Mouse (Mus musculus) CH12.LX (cell line): Measurements from ENCODE around the gene Sp140.
"Not testable (repeated sequence)": the region's sequence is repeated elsewhere in the genome, so short reads cannot be mapped to it uniquely, and the experiment has no call there.

Source experiments
- HCFC1 ChIP-seq: IDR thresholded peaks from 2 replicates; pipeline ENCODE4 v1.6.1; 2012; ENCODE audit warnings: low read depth, mild to moderate bottlenecking, inconsistent platforms, low read length, improper control_type of control experiment
- POLR2A ChIP-seq: IDR thresholded peaks from 2 replicates; pipeline ENCODE4 v1.6.1; 2011; ENCODE audit warnings: low read depth, mild to moderate bottlenecking, improper control_type of control experiment, low read length
- SMC3 ChIP-seq: IDR thresholded peaks from 2 replicates; pipeline ENCODE4 v1.6.1; 2011; ENCODE audit warnings: low read depth, low read length, improper control_type of control experiment
- TBP ChIP-seq: conservative IDR thresholded peaks from 2 replicates; pipeline ENCODE4 v1.6.1; 2011; ENCODE audit warnings: low read depth, low read length, improper control_type of control experiment
- USF1 ChIP-seq: IDR thresholded peaks from 2 replicates; pipeline ENCODE4 v1.6.1; 2014; ENCODE audit warnings: low read depth, mild to moderate bottlenecking, inconsistent platforms, low read length, improper control_type of control experiment
- ZC3H11A ChIP-seq: IDR thresholded peaks from 2 replicates; pipeline ENCODE4 v1.6.1; 2012; ENCODE audit warnings: low read depth, mild to moderate bottlenecking, inconsistent platforms, low read length, improper control_type of control experiment

GRCm38 (mm10) chr1:85578372-85579010 lies 21.7 kb upstream of the Sp140 start:
- TF ChIP-seq ZC3H11A, HCFC1, POLR2A, USF1, SMC3, TBP: not testable (repeated sequence)
